Mouse (Mus musculus) CH12.LX (cell line): ENCODE measurements around the gene Stard10. TPM values are rescaled to one million over a fixed set of nuclear protein-coding genes. Genes with fewer than 3 reads are reported as not detected.

Source experiments
- DNase-seq: peaks from one replicate; pipeline ENCODE4 v3.0.0-alpha.2; 2013; ENCODE audit errors: extremely low read depth
- H3K27ac ChIP-seq: 2 replicates; pipeline ENCODE4 v1.5.1; 2012; ENCODE audit warnings: low read depth, mild to moderate bottlenecking, control low read depth, moderate library complexity; ENCODE audit not compliant: insufficient read depth
- H3K27me3 ChIP-seq: replicated peaks from 2 replicates; pipeline ENCODE3; 2012; ENCODE audit warnings: inconsistent platforms
- H3K36me3 ChIP-seq, 2 experiments: replicated peaks in 1 of 2; 2 replicates each; pipeline versions ENCODE3 to v1.6.1; 2012; ENCODE audit warnings: inconsistent platforms in 1 of 2, low read length in 1 of 2, mild to moderate bottlenecking in 1 of 2, mixed read lengths in 1 of 2, moderate library complexity in 1 of 2; ENCODE audit not compliant: control insufficient read depth in 1 of 2, insufficient read depth in 1 of 2
- H3K4me1 ChIP-seq, 2 experiments: 2 replicates each; pipeline ENCODE4 v1.6.1; 2012; ENCODE audit warnings: inconsistent platforms in 1 of 2, moderate library complexity in 1 of 2; ENCODE audit not compliant: insufficient read depth in 2 of 2, control insufficient read depth in 1 of 2
- H3K4me2 ChIP-seq: 2 replicates; pipeline ENCODE4 v1.6.1; 2012; ENCODE audit warnings: low read depth, mild to moderate bottlenecking, control low read depth; ENCODE audit not compliant: poor library complexity, insufficient read depth, severe bottlenecking
- H3K4me3 ChIP-seq, 3 experiments: fragments of 150-350 bp in 1 of 3; sonication (generic) in 1 of 3; replicated peaks in 1 of 3; 2 replicates each; pipeline versions ENCODE3 to v1.5.1; 2011 to 2012; ENCODE audit warnings: low read depth in 2 of 3, low read length in 2 of 3, mild to moderate bottlenecking in 2 of 3, moderate library complexity in 2 of 3, control low read depth in 1 of 3, improper control_type of control experiment in 1 of 3, inconsistent platforms in 1 of 3, mixed read lengths in 1 of 3; ENCODE audit not compliant: poor library complexity in 1 of 3
- H3K79me2 ChIP-seq: replicated peaks from 2 replicates; pipeline ENCODE4 v1.6.1; 2012; ENCODE audit warnings: mild to moderate bottlenecking, moderate library complexity; ENCODE audit not compliant: control insufficient read depth, poor library complexity, insufficient read depth, severe bottlenecking; ENCODE audit errors: extremely low read depth
- H3K9ac ChIP-seq: 2 replicates; pipeline ENCODE4 v1.6.1; 2012; ENCODE audit warnings: low read depth, mild to moderate bottlenecking, control low read depth, moderate library complexity; ENCODE audit not compliant: insufficient read depth
- H3K9me3 ChIP-seq: replicated peaks from 2 replicates; pipeline ENCODE3; 2012; ENCODE audit warnings: low read length, inconsistent platforms, mixed read lengths
- BHLHE40 ChIP-seq: IDR thresholded peaks from 2 replicates; pipeline ENCODE4 v1.6.1; 2011; ENCODE audit warnings: mild to moderate bottlenecking, low read depth, low read length, improper control_type of control experiment
- CHD1 ChIP-seq: IDR thresholded peaks from 2 replicates; pipeline ENCODE4 v1.6.1; 2012; ENCODE audit warnings: low read depth, low read length, improper control_type of control experiment, inconsistent platforms
- CTCF ChIP-seq, 2 experiments: IDR thresholded peaks in 1 of 2; conservative IDR thresholded peaks in 1 of 2; 2 replicates each; pipeline ENCODE4 v1.5.1; 2011 to 2012; ENCODE audit warnings: low read depth in 2 of 2, low read length in 2 of 2, improper control_type of control experiment in 1 of 2, inconsistent platforms in 1 of 2, mild to moderate bottlenecking in 1 of 2, moderate library complexity in 1 of 2
- E2F4 ChIP-seq: IDR thresholded peaks from 2 replicates; pipeline ENCODE4 v1.6.1; 2011; ENCODE audit warnings: low read depth, low read length, improper control_type of control experiment; ENCODE audit not compliant: insufficient replicate concordance
- ELF1 ChIP-seq: IDR thresholded peaks from 2 replicates; pipeline ENCODE4 v1.6.1; 2014; ENCODE audit warnings: low read depth, mild to moderate bottlenecking, inconsistent platforms, low read length, improper control_type of control experiment
- EP300 ChIP-seq: IDR thresholded peaks from 2 replicates; pipeline ENCODE4 v1.6.1; 2011; ENCODE audit warnings: low read length, improper control_type of control experiment
- HCFC1 ChIP-seq: IDR thresholded peaks from 2 replicates; pipeline ENCODE4 v1.6.1; 2012; ENCODE audit warnings: low read depth, mild to moderate bottlenecking, inconsistent platforms, low read length, improper control_type of control experiment
- IRF4 ChIP-seq: IDR thresholded peaks from 2 replicates; pipeline ENCODE4 v1.6.1; 2014; ENCODE audit warnings: low read depth, mild to moderate bottlenecking, inconsistent platforms, low read length, improper control_type of control experiment
- JUN ChIP-seq: IDR thresholded peaks from 2 replicates; pipeline ENCODE4 v1.6.1; 2011; ENCODE audit warnings: low read depth, mild to moderate bottlenecking, low read length, improper control_type of control experiment, moderate library complexity; ENCODE audit not compliant: insufficient read depth
- JUND ChIP-seq: conservative IDR thresholded peaks from 2 replicates; pipeline ENCODE4 v1.6.1; 2011; ENCODE audit warnings: low read depth, low read length, improper control_type of control experiment
- KAT2A ChIP-seq: IDR thresholded peaks from 2 replicates; pipeline ENCODE4 v1.6.1; 2012; ENCODE audit warnings: low read length, improper control_type of control experiment, inconsistent platforms; ENCODE audit not compliant: insufficient replicate concordance
- MAFK ChIP-seq: IDR thresholded peaks from 2 replicates; pipeline ENCODE4 v1.6.1; 2011; ENCODE audit warnings: low read length, improper control_type of control experiment; ENCODE audit not compliant: insufficient replicate concordance
- MEF2A ChIP-seq: IDR thresholded peaks from 2 replicates; pipeline ENCODE4 v1.6.1; 2014; ENCODE audit warnings: low read depth, mild to moderate bottlenecking, inconsistent platforms, low read length, improper control_type of control experiment, borderline replicate concordance
- MYC ChIP-seq: IDR thresholded peaks from 2 replicates; pipeline ENCODE4 v1.6.1; 2011; ENCODE audit warnings: low read depth, mild to moderate bottlenecking, improper control_type of control experiment, low read length
- NRF1 ChIP-seq: IDR thresholded peaks from 2 replicates; pipeline ENCODE4 v1.6.1; 2014; ENCODE audit warnings: low read depth, mild to moderate bottlenecking, inconsistent platforms, low read length, improper control_type of control experiment, moderate library complexity
- PAX5 ChIP-seq: IDR thresholded peaks from 2 replicates; pipeline ENCODE4 v1.6.1; 2012; ENCODE audit warnings: low read length, inconsistent platforms, mixed read lengths
- POLR2A ChIP-seq: IDR thresholded peaks from 2 replicates; pipeline ENCODE4 v1.6.1; 2011; ENCODE audit warnings: low read depth, mild to moderate bottlenecking, improper control_type of control experiment, low read length
- RCOR1 ChIP-seq: conservative IDR thresholded peaks from 2 replicates; pipeline ENCODE4 v1.6.1; 2012; ENCODE audit warnings: low read depth, mild to moderate bottlenecking, inconsistent platforms, low read length, improper control_type of control experiment
- SIN3A ChIP-seq: IDR thresholded peaks from 2 replicates; pipeline ENCODE4 v1.6.1; 2012; ENCODE audit warnings: low read length, improper control_type of control experiment, inconsistent platforms
- TBP ChIP-seq: conservative IDR thresholded peaks from 2 replicates; pipeline ENCODE4 v1.6.1; 2011; ENCODE audit warnings: low read depth, low read length, improper control_type of control experiment
- TCF12 ChIP-seq: IDR thresholded peaks from 2 replicates; pipeline ENCODE4 v1.6.1; 2014; ENCODE audit warnings: low read depth, mild to moderate bottlenecking, inconsistent platforms, low read length, improper control_type of control experiment
- UBTF ChIP-seq: IDR thresholded peaks from 2 replicates; pipeline ENCODE4 v1.6.1; 2012; ENCODE audit warnings: low read depth, mild to moderate bottlenecking, inconsistent platforms, low read length, improper control_type of control experiment, moderate library complexity
- USF1 ChIP-seq: IDR thresholded peaks from 2 replicates; pipeline ENCODE4 v1.6.1; 2014; ENCODE audit warnings: low read depth, mild to moderate bottlenecking, inconsistent platforms, low read length, improper control_type of control experiment
- USF2 ChIP-seq: conservative IDR thresholded peaks from 2 replicates; pipeline ENCODE4 v1.6.1; 2011; ENCODE audit warnings: low read depth, low read length, improper control_type of control experiment
- ZMIZ1 ChIP-seq: IDR thresholded peaks from 2 replicates; pipeline ENCODE4 v1.6.1; 2012; ENCODE audit warnings: low read depth, mild to moderate bottlenecking, inconsistent platforms, low read length, improper control_type of control experiment
- dilution Hi-C: fragments of 300-500 bp; cut with MboI; formaldehyde crosslinking; loops from 2 replicates; pipeline ENCODE4 v1.14.3; 2020; ENCODE audit warnings: low sequenced_read_pairs; ENCODE audit not compliant: extremely low pct_unique_long_range_greater_than_20kb, extremely low pct_ligation_motif_present
- in situ Hi-C: fragments of 300-500 bp; cut with MboI; formaldehyde crosslinking; loops from 3 replicates; pipeline ENCODE4 v1.14.3; 2019; ENCODE audit warnings: low sequenced_read_pairs, low pct_ligation_motif_present, low pct_unique_long_range_greater_than_20kb, mixed read lengths
- polyA plus RNA-seq: library from polyadenylated mRNA; unstranded; fragments of >175 nt; gene quantifications from 2 replicates; pipeline ENCODE4 v1.2.1, GENCODE M21; 2012; ENCODE audit warnings: low read depth; ENCODE audit not compliant: insufficient read length
- total RNA-seq, 2 experiments: library from RNA; depleted of rRNA; stranded (reverse); fragments of 300-350 nt in 1 of 2; fragments of >200 nt in 1 of 2; gene quantifications; 2 replicates each; pipeline ENCODE4 v1.2.3; 2012 to 2014

Gene Stard10
- total and polyA plus RNA-seq, 3 experiments, result 2.4 to 12.7 (median 6.7) TPM

GRCm38 (mm10) chr7:101328621-101329158 lies 11.8 kb downstream of the Stard10 start:
- in situ Hi-C loops, result no loop called here
- no peaks in the 10 kb centered on the region for H3K36me3 ChIP-seq

DNA sequence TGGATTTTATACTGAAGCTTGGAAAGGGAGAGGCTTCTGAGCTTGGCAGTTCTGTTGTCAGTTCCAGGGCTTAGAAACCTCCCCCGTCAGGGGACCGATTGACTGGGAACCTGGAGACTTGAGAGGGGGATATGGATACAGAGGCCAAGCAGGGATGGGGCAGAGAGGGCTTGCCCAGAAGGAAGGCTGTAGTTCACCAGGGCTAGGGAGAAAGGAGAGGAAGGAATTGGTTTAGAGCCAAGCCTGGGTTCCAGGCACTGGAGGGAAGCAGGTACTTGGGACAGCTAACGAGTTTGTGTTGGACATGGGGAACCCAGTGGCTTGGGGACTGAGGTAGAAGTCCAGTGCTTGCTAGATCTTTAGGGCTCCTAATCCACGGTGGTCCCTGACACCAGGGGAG lies 12.7 kb downstream of the Stard10 start:
- dilution Hi-C loops (no loop called here), in situ Hi-C loops (no loop called here)
- Histone ChIP-seq H3K9me3 (no peaks in the 10 kb centered on the region), H3K4me2 (no peak overlapping the region), H3K9ac (no peak overlapping the region), H3K79me2 (no peaks in the 10 kb centered on the region), H3K27ac (no peak overlapping the region), H3K4me3 (no peak overlapping the region), H3K27me3 (peaks cover 3% of the 10 kb centered on the region), H3K36me3 (no peaks in the 10 kb centered on the region), H3K4me1 (peaks cover 0 to 15% of the 10 kb centered on the region in 2 experiments; a peak in 2 of 4 replicates)
- TF ChIP-seq RCOR1, result no peak
- no peak for TF ChIP-seq IRF4
- TF ChIP-seq POLR2A, result no peak
- no peak for TF ChIP-seq MYC
- no peak for TF ChIP-seq E2F4
- TF ChIP-seq USF1, result no peak
- TF ChIP-seq MEF2A, result no peak
- TF ChIP-seq JUND, result no peak
- no peak for TF ChIP-seq SIN3A
- no peak for TF ChIP-seq BHLHE40
- no peak for TF ChIP-seq MAFK
- TF ChIP-seq KAT2A, result no peak
- no peak for TF ChIP-seq NRF1
- no peak for TF ChIP-seq TBP
- no peak for DNase-seq

More at GRCm38 (mm10) chr7:101328621-101329158, 11.8 kb downstream of the Stard10 start:
- H3K79me2 ChIP-seq, result no peaks in the 10 kb centered on the region
- dilution Hi-C loops, result no loop called here
- peaks cover 0 to 15% of the 10 kb centered on the region in 2 experiments; a peak in 2 of 4 replicates for H3K4me1 ChIP-seq
- DNase-seq, result no peak
- TF ChIP-seq EP300 (no peak), TBP (no peak), ELF1 (no peak), BHLHE40 (no peak), E2F4 (no peak), JUN (no peak), CTCF (conservative IDR thresholded peaks at IDR 0.05 in 1 of 2, IDR thresholded peaks at IDR 0.05 in 1 of 2; ENCODE audit: low read depth in 2 of 2, low read length in 2 of 2) (no peak), USF2 (no peak), TCF12 (no peak), UBTF (no peak), MAFK (no peak), NRF1 (no peak), PAX5 (no peak), ZMIZ1 (no peak), SIN3A (no peak), HCFC1 (no peak), USF1 (no peak), CHD1 (no peak)
- no peak overlapping the region for H3K9ac ChIP-seq
- no peak overlapping the region for H3K4me2 ChIP-seq
- H3K27me3 ChIP-seq, result peaks cover 6% of the 10 kb centered on the region
- H3K4me3 ChIP-seq, result no peak overlapping the region
- H3K9me3 ChIP-seq, result no peaks in the 10 kb centered on the region
- no peak overlapping the region for H3K27ac ChIP-seq
